Mouse (Mus musculus): ENCODE measurements around the gene Kcnn4.

DNA sequence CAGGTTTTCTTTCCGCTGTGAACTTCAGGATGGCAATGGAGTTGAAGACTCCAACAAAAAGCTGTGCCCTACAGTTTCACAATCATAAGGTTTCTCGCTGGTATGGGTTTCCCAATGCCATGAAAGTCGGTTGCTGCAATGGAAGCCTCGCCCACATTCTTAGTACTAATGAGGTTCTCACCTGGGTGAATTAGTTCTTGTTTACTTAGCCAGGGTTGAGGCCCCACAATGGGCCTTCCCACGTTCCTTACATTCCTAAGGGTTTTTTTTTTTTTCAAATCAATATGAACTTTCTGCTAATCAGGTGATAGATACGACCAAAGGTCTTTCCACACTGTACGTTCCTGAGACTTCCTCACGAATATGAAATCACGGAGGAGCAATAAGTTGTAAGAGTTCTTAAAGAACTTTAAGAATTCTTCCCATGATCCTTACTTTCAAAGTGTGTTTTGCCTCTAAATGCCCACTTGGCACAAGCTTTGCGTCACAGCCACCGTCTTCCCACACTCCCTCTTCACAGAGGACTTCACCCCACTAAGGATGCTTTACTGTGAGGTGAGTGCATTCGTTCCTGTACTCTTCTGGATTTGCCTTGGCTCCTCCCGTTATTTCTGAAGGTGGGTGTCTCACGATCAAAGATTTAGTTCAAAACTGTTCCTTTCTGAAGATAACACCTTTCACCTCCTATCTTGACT lies 42.6 kb upstream of the Kcnn4 start:
- no peak for TF ChIP-seq MAFK (IDR thresholded peaks at IDR 0.05; ENCODE audit: insufficient read depth, low read depth, low read length)
- TF ChIP-seq ZC3H11A (IDR thresholded peaks at IDR 0.05; ENCODE audit: borderline replicate concordance, low read depth, low read length), result no peak
- TF ChIP-seq ZNF384 (IDR thresholded peaks at IDR 0.05; ENCODE audit: low read depth, low read length), result no peak
- no peak for TF ChIP-seq CHD2 (IDR thresholded peaks at IDR 0.05; ENCODE audit: low read depth, low read length)
- TF ChIP-seq HCFC1 (IDR thresholded peaks at IDR 0.05; ENCODE audit: borderline replicate concordance, insufficient read depth, low read length), result no peak

Measured in ES-E14 (cell line).